Mouse (Mus musculus): ENCODE results near the gene Ddx54. TPM values are rescaled to one million over a fixed set of nuclear protein-coding genes. Genes with fewer than 3 reads are reported as not detected.

Gene Ddx54
- 50.5 and 54.7 TPM in 2 replicates for total RNA-seq (2021)
- long read RNA-seq, full-length matches to known transcripts: 129 of 158 reads
- long read RNA-seq, partial matches to known transcripts: 22 of 158 reads
- long read RNA-seq, other reads (novel, unspliced or antisense): 7 of 158 reads

DNA sequence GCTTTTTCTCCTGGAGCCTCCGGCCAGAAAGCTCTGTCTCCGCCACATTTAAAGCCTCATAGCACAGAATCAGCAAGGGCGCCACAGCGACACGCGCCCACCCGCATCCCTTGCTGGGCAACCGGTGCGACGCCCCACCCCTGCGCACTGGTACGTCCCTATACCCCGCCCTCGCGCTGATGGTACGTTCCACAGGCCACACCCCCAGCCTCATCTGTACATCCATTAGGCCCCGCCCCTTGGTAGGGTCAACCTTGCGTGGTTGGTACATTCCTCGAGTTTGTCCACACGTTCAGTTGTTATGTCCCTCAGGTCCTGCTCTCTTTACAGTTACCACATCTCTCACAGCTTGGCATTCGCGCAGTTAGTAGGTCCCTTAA, at the start of gene Ddx54, which contains the start of gene Rita1:
Gene Ddx54 (plus strand): TSS at position 298 of the 380 bp plus-strand sequence.
Gene Rita1 (minus strand): TSS at position 148 of the 380 bp plus-strand sequence.
- DNase-seq: peak; percentile 95

DNA sequence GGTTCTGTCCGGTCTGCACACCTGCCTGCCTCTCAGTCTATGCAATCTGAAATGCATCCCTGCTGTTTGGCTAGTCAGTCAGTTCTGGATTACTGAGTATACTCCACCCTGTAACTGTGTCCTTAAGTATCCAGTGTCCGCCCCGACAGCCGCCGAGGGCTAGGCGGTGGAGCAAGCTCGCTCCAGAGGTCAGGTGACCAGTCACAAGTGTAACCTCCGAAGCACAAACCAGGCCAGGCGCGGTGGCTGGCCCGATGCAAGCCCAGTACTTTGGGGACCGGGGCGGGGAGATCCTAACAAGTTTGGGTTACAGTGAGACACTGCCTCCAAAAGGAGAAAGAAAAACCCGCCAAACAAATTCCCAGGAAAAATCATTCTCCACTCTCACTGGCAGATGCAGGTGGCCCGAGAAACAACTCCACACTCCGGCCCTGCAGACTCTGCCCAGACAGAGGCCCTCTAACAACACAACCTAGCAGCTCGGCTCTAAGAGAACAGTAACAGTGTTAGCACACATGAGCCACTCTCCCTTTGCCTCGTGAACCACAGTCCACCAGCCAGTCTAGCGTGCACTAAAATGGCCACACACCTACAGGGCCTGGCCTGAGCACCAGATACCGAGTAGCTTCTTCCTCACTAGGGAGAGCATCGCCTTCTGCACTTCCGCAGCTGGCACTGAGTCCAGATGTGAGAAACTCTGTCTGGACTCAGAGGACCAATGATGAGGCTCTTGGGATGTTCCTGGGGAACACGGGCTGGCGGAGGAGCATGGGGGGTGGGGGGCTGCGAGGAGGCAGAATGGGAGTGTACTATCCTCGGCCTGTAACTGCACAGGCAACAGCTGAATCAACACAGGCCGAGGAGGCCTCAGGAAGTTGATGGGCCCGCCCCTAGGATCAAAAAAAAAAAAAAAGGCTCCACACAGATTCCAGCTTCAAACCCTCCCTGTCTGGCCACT, 49.3 kb upstream of the Ddx54 start:
- peak; percentile 60 for DNase-seq

- DNase-seq: no peak
Measured at GRCm38 (mm10) chr5:120563914-120564311, 48.6 kb upstream of the Ddx54 start.

DNA sequence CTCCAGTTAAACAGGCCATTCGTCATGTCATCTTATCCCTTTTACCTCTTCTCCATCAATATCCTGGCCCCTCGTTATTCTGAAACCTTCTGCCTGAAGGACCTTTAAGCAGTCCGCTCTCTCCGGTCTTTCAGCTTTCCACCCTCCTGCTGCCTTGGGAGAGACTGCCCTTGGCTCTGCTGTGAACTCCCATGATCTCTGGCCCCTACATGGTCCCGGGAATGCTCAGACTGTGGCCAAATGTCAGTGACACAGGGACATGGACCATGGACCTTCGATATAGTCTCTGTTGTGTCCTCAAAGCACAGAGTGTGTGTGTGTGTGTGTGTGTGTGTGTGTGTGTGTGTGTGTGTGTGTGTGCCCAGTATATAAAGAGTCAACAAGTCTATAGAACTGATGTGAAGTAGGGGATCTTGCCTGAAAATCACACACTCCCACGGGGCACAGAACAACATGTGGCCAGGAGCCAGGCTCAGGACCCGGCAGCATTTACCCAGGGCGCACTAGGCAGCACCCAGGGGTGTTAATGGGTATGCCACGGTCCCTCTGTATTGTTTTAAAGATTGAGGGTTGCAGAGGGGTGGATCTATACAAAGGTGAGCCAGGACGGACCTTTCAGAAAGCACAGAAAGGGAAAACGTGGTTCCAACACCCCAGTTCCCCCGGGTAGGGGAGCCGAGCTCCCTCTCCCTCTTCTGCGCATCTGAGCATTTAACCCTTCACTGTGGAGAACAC, 47.2 kb upstream of the Ddx54 start:
- DNase-seq: no peak

DNA sequence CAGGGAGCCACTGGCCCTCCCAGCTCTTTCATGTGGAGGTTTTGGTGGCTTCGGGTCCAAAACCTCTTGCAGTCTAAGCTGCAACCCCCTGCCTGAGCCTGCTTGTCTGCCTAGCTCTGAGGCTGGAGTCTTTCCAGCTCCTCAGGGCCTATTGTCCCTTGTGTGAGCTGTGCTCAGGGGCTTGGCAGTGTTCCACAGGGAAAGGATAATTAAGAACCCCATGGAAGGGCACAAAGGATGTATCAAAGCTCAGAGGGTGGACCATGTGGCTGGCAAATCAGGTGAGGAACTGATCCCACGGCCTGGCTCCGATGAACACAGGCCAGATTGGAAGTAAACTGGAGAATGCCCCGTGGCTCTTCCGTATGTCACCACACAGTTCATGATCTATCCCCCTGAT, 46.4 kb upstream of the Ddx54 start:
- no peak for DNase-seq

GRCm38 (mm10) chr5:120566681-120567252, 45.8 kb upstream of the Ddx54 start:
- no peak for DNase-seq

GRCm38 (mm10) chr5:120567253-120567701, 45.3 kb upstream of the Ddx54 start:
- peak; percentile 71 for DNase-seq

- no peak for DNase-seq
Measured at GRCm38 (mm10) chr5:120567761-120568211, 44.8 kb upstream of the Ddx54 start.

DNA sequence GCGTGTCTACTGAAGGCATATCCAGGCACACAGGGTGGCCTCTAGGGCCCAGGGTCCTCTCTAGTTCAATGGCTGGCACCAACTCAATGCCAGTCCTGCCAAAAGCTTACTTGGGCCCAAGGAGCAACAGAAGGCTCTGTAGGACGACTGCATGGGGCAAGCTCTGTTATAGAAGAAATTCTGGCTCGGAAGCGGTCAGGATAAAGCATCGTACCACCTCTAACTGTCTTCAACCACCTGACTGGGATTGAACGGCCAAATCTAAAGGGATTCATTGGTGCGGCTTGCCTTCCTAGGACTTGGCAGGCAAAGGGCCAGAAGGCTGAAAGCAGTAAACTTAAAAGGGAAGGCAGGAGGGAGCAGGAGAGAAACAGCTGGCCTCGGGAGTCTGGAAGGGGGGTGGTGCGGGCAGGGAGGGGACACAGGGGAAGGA, 44.2 kb upstream of the Ddx54 start:
- DNase-seq: no peak

GRCm38 (mm10) chr5:120568964-120569363, 43.6 kb upstream of the Ddx54 start:
- no peak for DNase-seq

- no peak for DNase-seq
Measured at GRCm38 (mm10) chr5:120569791-120570190, 42.7 kb upstream of the Ddx54 start.

- no peak for DNase-seq
Measured at GRCm38 (mm10) chr5:120570289-120570897, 42.1 kb upstream of the Ddx54 start.

DNA sequence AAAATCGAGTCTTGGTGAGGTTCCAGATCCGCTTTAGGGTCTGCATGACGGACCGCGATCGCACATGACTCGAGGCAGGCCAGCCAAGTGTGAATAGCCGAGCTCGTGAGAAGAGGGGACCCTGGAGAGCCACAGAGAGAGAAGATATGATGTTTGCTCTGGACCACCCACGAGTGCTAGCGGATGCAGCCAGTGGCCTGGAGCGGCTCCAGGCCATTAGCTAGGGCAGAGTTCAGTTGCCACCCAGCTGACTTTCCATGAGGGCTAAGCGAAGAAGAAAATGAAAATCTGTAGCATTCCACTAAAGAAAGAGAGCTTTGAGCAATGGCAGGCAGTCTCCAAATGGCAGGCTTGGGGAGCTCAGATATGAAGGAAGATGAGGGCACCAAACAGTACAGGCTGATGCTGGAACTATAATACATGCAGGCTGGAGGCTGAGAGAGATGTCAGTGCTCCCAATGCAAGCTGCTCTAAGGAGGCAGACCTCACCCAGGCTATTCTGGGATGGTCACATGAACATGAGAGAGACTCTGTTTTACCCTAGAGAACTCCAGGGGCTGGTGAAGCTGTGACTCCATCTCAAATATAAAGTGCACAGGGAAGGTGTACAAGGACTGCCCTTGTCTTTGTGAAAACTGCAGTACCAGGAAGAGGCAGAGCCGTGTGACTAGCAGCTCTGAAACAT, 41.3 kb upstream of the Ddx54 start:
- DNase-seq: no peak

- no peak for DNase-seq
Measured at GRCm38 (mm10) chr5:120574469-120575063, 38.0 kb upstream of the Ddx54 start.

GRCm38 (mm10) chr5:120576781-120577301, 35.7 kb upstream of the Ddx54 start:
- DNase-seq: no peak

DNA sequence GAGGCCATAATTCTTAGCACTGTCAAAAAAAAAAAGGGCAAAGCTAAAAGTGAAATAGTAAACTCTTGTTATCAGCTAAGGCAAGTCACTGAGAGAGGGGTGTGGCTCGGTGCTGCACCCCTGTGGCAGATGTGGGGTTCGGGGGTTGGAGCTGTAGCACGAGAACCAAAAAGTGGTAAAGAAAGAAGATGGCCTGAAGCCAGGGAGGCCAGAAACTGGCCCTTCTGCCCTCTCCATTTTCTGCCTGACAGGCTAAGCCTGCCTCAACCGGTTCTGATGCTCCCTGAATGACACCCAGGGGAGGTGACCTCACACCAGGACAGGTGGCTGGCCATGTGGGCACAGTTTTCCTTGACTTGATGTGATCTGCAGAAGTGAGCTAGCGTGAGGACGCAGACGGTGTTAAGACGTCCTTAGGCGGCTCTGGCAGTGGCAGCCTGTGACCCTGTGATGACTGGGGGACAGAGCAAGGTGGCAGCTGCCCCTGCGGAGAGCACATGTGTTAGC, 34.6 kb upstream of the Ddx54 start:
- DNase-seq: no peak

GRCm38 (mm10) chr5:120578504-120579081, 33.9 kb upstream of the Ddx54 start:
- peak; percentile 68 for DNase-seq

DNA sequence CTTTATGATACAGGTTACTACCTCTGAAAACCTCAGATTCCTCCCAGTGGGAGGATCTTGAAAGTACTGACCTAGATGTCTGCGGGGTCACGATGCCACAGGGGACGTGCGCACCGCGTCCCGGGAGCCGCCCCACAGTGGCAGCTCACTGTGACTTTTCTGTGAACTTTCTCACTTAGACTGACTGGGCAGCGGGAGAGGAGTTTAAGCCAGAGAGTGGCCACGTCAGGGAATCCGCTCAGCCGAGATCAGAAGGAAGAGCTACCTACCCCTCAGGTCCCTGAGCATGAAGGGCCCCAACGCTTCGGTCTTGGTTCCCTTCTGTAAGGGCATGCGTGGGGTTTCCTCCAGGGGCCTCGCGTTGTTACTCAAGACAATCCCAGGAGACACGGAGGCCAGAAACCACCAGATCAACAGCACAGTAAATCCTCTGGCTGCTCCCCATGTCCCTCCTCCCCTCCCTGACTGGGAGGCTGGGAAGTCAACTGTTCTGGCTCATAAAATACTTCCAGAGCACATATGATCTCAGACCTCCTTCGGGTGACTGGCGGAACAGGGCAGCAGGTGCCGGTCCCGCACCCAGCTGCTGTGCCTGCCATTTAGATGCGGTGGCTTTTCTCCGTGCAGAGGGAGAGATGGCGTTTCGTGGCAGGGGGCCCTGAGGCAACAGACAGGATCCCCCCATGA, 33.2 kb upstream of the Ddx54 start:
- DNase-seq: peak; percentile 39

- DNase-seq: no peak
Measured at GRCm38 (mm10) chr5:120579898-120580626, 32.5 kb upstream of the Ddx54 start.
